Mouse (Mus musculus) ovary, adult 10 weeks (tissue): ENCODE data around the gene Gm10309. TPM values are rescaled to one million over a fixed set of nuclear protein-coding genes. Genes with fewer than 3 reads are reported as not detected.

Source experiments
- polyA plus RNA-seq: library from polyadenylated mRNA; stranded (reverse); fragments of 350-450 nt; fragmentation: Illumina TruSeq; extraction: RNeasy Lipid Tissue Mini Kit (QIAGEN cat#74804); gene quantifications from one replicate; pipeline ENCODE4 v1.2.3, GENCODE M21; 2014

Gm10309 gene
- not detected for polyA plus RNA-seq

GRCm38 (mm10) chr17:86505183-86505631 lies at the start of gene Gm10309:
Gene Gm10309, minus strand, starts transcription at chr17:86505232.

Other genes starting within 250 kb of the Gm10309 start
- 56.9 TPM for gene Epas1, start 248.5 kb upstream of the Gm10309 start, polyA plus RNA-seq